Mouse (Mus musculus) forelimb bud, embryonic 11.5 days (tissue): ENCODE measurements around the gene Oog1.
"Not testable (repeated sequence)": the region's sequence is repeated elsewhere in the genome, so short reads cannot be mapped to it uniquely, and the experiment has no call there.

Experiments
- DNase-seq: peaks from one replicate; pipeline ENCODE4 v3.0.0-alpha.2; 2012; ENCODE audit warnings: low read depth, low spot score

The Oog1 gene

GRCm38 (mm10) chr12:87602388-87602787 lies at the start of gene Oog1:
Gene Oog1, plus strand, starts transcription at chr12:87602688.
- DNase-seq, result not testable (repeated sequence)

- DNase-seq, result peak; percentile 10
These were observed 1.1 kb upstream of the Oog1 start for GRCm38 (mm10) chr12:87601388-87601787.

- not testable (repeated sequence) for DNase-seq
These were observed 16.1 kb downstream of the Oog1 start, which contains the start of gene Gm4027 for GRCm38 (mm10) chr12:87618569-87618968. Gene Gm4027, plus strand, starts transcription at chr12:87618869.

GRCm38 (mm10) chr12:87644520-87644919 lies 42.0 kb downstream of the Oog1 start, which contains the start of gene Gm16381:
Gene Gm16381, minus strand, starts transcription at chr12:87644620.
- DNase-seq, result not testable (repeated sequence)

GRCm38 (mm10) chr12:87652916-87653703 lies 50.6 kb downstream of the Oog1 start:
- not testable (repeated sequence) for DNase-seq
